Mouse (Mus musculus): ENCODE data around the gene Amt.
"Not testable (repeated sequence)": the region's sequence is repeated elsewhere in the genome, so short reads cannot be mapped to it uniquely, and the experiment has no call there.

Amt gene

GRCm38 (mm10) chr9:108280071-108280828, 16.4 kb upstream of the Amt start:
- DNase-seq (ENCODE audit: low spot score) = peak; percentile 85

GRCm38 (mm10) chr9:108284410-108284809, 12.2 kb upstream of the Amt start:
- DNase-seq (ENCODE audit: low spot score) = peak; percentile 85

- not testable (repeated sequence) for DNase-seq (ENCODE audit: low spot score)
Observed at GRCm38 (mm10) chr9:108287526-108288238, 9.0 kb upstream of the Amt start.

- no peak for DNase-seq (ENCODE audit: low spot score)
Observed at GRCm38 (mm10) chr9:108289347-108289746, 7.3 kb upstream of the Amt start.

GRCm38 (mm10) chr9:108290016-108290750, 6.5 kb upstream of the Amt start, which contains the start of gene Nicn1:
TSS of gene Nicn1 (plus strand) at chr9:108290429.
- peak; percentile 87 for DNase-seq (ENCODE audit: low spot score)

- DNase-seq (ENCODE audit: low spot score) = no peak
Observed at GRCm38 (mm10) chr9:108290773-108291172, 5.9 kb upstream of the Amt start.

- no peak for DNase-seq (ENCODE audit: low spot score)
Observed at GRCm38 (mm10) chr9:108301853-108302252, 5.2 kb downstream of the Amt start.

- DNase-seq (ENCODE audit: low spot score) = no peak
Observed at GRCm38 (mm10) chr9:108304716-108305115, 8.1 kb downstream of the Amt start.

GRCm38 (mm10) chr9:108305170-108305569, 8.5 kb downstream of the Amt start:
- no peak for DNase-seq (ENCODE audit: low spot score)

GRCm38 (mm10) chr9:108305629-108306520, 9.2 kb downstream of the Amt start, which contains the start of the genes Rhoa and Tcta:
TSS of gene Rhoa (plus strand) at chr9:108306129.
TSS of gene Tcta (minus strand) at chr9:108306160.
- peak; percentile 96 for DNase-seq (ENCODE audit: low spot score)

- peak; percentile 88 for DNase-seq (ENCODE audit: low spot score)
Observed at GRCm38 (mm10) chr9:108306571-108306980, 9.9 kb downstream of the Amt start.

- DNase-seq (ENCODE audit: low spot score) = no peak
Observed at GRCm38 (mm10) chr9:108307021-108307807, 10.6 kb downstream of the Amt start.

- no peak for DNase-seq (ENCODE audit: low spot score)
Observed at GRCm38 (mm10) chr9:108308141-108308540, 11.5 kb downstream of the Amt start.

- no peak for DNase-seq (ENCODE audit: low spot score)
Observed at GRCm38 (mm10) chr9:108317572-108317971, 20.9 kb downstream of the Amt start.

GRCm38 (mm10) chr9:108318462-108318861, 21.8 kb downstream of the Amt start:
- no peak for DNase-seq (ENCODE audit: low spot score)

- not testable (repeated sequence) for DNase-seq (ENCODE audit: low spot score)
Observed at GRCm38 (mm10) chr9:108322054-108322453, 25.4 kb downstream of the Amt start.

GRCm38 (mm10) chr9:108324784-108325183, 28.1 kb downstream of the Amt start:
- DNase-seq (ENCODE audit: low spot score) = no peak

GRCm38 (mm10) chr9:108325811-108326210, 29.2 kb downstream of the Amt start:
- DNase-seq (ENCODE audit: low spot score) = no peak

GRCm38 (mm10) chr9:108337848-108338550, 41.3 kb downstream of the Amt start:
- no peak for DNase-seq (ENCODE audit: low spot score)

GRCm38 (mm10) chr9:108338551-108338885, 41.9 kb downstream of the Amt start:
- no peak for DNase-seq (ENCODE audit: low spot score)
